Mouse (Mus musculus) G1E (cell line): ENCODE data around the gene Psmc1. TPM values are rescaled to one million over a fixed set of nuclear protein-coding genes. Genes with fewer than 3 reads are reported as not detected.

Experiments used
- ATAC-seq: 2 replicates; pipeline ENCODE4 v1.8.0; 2016; ENCODE audit warnings: mild to moderate bottlenecking; ENCODE audit not compliant: insufficient number of reproducible peaks, poor library complexity, low FRiP score, severe bottlenecking; ENCODE audit errors: extremely low read depth
- DNase-seq: peaks from one replicate; pipeline ENCODE4 v3.0.0; 2012; ENCODE audit warnings: low spot score
- H3K27me3 ChIP-seq: 2 replicates; pipeline ENCODE4 v1.6.1; 2012; ENCODE audit warnings: mild to moderate bottlenecking, low read length, inconsistent platforms; ENCODE audit not compliant: insufficient read depth
- H3K36me3 ChIP-seq: replicated peaks from 2 replicates; pipeline ENCODE3; 2012; ENCODE audit warnings: mild to moderate bottlenecking, inconsistent platforms
- H3K4me1 ChIP-seq: 2 replicates; pipeline ENCODE4 v1.6.1; 2012; ENCODE audit warnings: low read depth, low read length, inconsistent platforms, mixed read lengths; ENCODE audit not compliant: insufficient read depth
- H3K4me3 ChIP-seq: 2 replicates; pipeline ENCODE4 v1.5.1; 2012; ENCODE audit warnings: low read depth, mild to moderate bottlenecking, inconsistent platforms, low read length, moderate library complexity, mixed read lengths
- H3K9me3 ChIP-seq: replicated peaks from 2 replicates; pipeline ENCODE4 v1.6.1; 2012; ENCODE audit warnings: inconsistent platforms
- CTCF ChIP-seq: IDR thresholded peaks from 2 replicates; pipeline ENCODE4 v1.5.1; 2012; ENCODE audit warnings: low read depth, low read length, inconsistent platforms, mixed read lengths
- GATA1 ChIP-seq: IDR thresholded peaks from 2 replicates; pipeline ENCODE4 v1.6.1; 2012; ENCODE audit warnings: borderline replicate concordance, low read length, inconsistent platforms, mixed read lengths
- GATA2 ChIP-seq: IDR thresholded peaks from 2 replicates; pipeline ENCODE4 v1.6.1; 2012; ENCODE audit warnings: low read depth, low read length, inconsistent platforms, borderline replicate concordance
- POLR2AphosphoS5 ChIP-seq: IDR thresholded peaks from 2 replicates; pipeline ENCODE4 v1.6.1; 2012; ENCODE audit warnings: low read depth, low read length, inconsistent platforms; ENCODE audit not compliant: insufficient replicate concordance
- TAL1 ChIP-seq: conservative IDR thresholded peaks from 2 replicates; pipeline ENCODE4 v1.6.1; 2012; ENCODE audit warnings: low read depth, low read length, inconsistent platforms, mixed read lengths
- polyA plus RNA-seq: library from polyadenylated mRNA; stranded (reverse); fragments of >175 nt; gene quantifications from 2 replicates; pipeline ENCODE4 v1.2.3, GENCODE M21; 2012
- total RNA-seq, 2 experiments: library from RNA; stranded (forward) in 1 of 2; stranded (reverse) in 1 of 2; fragments of 200-1000 nt in 1 of 2; fragments of >200 nt in 1 of 2; fragmentation: Nextera tagmentation in 1 of 2; gene quantifications; 2 replicates each; pipeline ENCODE4 v1.2.3; 2014 to 2017

Psmc1 gene
- total and polyA plus RNA-seq, 3 experiments = 65.1 to 293 (median 162) TPM

DNA sequence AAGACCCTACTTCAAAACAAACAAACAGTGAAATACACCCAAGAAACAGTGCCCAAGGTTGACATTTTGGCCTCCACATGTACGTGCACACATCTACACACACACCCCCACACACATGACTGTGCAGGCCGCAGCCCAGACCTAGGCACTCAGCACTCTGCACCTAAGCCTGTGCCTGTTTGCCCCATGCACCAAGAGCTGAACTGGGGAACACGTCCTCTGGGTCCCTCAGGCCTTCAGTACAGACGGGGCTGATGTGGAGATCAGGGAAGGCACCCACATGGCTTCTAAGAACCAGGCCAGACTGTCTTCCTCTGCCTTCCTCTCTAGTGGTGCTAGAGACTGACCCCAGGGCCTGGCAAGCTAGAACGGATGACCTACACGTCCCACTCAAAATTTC is 18.6 kb downstream of the Psmc1 start:
- Histone ChIP-seq H3K4me1 (peaks cover 3% of the 10 kb centered on the region), H3K36me3 (peaks cover 100% of the 10 kb centered on the region), H3K27me3 (no peaks in the 10 kb centered on the region), H3K9me3 (no peaks in the 10 kb centered on the region), H3K4me3 (no peak overlapping the region)
- TF ChIP-seq CTCF (no peak), GATA1 (no peak), TAL1 (no peak), POLR2AphosphoS5 (no peak), GATA2 (no peak)
- DNase-seq (no peak), ATAC-seq (no peak)

DNA sequence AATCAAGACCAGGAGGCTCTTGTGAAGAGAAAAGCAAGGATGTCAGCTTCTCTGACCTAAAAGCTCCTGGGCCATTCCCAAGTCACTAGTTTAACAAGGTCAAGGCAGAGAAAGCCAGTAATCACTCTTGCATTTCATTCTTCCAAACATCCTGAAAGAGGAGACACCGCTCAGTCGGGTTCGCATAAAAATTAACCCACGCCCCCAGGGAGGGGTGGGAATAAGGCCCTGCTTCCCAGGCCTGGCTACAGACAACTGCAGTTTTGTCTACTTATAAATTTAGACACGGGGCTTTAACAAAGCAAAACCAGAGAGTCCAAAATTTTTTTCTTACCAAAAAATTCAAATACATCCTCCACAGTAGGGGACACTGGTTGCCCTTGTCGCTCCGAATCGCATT is 19.0 kb downstream of the Psmc1 start:
- H3K27me3 ChIP-seq = no peaks in the 10 kb centered on the region
- H3K4me3 ChIP-seq = no peak overlapping the region
- peaks cover 100% of the 10 kb centered on the region for H3K36me3 ChIP-seq
- ATAC-seq (no peak), DNase-seq (no peak)
- no peak for TF ChIP-seq CTCF
- H3K9me3 ChIP-seq = no peaks in the 10 kb centered on the region
- peaks cover 3% of the 10 kb centered on the region for H3K4me1 ChIP-seq

DNA sequence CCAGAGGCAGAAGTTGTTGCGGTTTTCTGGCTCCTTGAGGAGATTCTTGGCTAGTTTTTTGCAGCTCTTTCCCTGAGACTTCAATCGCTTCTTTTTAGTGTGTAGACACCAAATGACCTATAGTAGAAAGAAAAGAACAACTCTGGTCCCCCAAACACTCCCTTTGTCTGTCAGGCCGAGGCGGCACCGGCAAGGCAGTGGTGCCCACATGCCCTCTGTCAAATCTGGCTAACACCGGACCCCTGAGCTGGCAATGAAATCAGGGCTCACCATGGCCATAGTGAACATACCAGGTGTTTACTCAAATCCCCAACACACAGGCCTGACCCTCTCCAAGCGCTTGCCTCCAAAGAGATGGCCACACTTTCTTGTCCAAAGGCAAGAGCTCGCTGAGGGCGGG is 21.2 kb downstream of the Psmc1 start:
- Histone ChIP-seq H3K36me3 (peaks cover 97% of the 10 kb centered on the region), H3K9me3 (no peaks in the 10 kb centered on the region), H3K4me3 (no peak overlapping the region), H3K27me3 (no peaks in the 10 kb centered on the region), H3K4me1 (peaks cover 5% of the 10 kb centered on the region)
- DNase-seq (no peak), ATAC-seq (no peak)
- TF ChIP-seq CTCF (no peak), GATA2 (no peak), POLR2AphosphoS5 (no peak), GATA1 (no peak), TAL1 (no peak)

DNA sequence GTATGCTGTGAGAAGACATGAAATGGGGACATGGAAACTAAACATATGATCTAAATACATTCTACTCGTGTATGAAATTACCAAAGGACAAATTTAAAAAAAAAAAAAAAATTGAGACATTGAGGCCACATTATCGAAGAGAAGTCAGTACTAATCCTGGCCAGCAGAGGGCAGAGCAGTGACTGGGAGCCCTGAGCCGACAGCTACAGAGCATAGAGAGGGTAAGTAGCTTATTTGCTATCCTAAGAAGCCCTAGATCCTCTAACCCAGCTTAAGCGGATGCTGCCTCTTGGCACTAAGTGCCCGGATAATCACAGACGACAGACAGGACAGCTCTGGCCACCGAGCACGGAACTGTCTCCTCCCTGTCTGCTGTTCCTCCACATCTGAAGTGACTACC is 21.7 kb downstream of the Psmc1 start:
- ATAC-seq = peak; percentile 61; the same call in 1 of the 2 replicates
- H3K27me3 ChIP-seq = no peaks in the 10 kb centered on the region
- H3K36me3 ChIP-seq = peaks cover 97% of the 10 kb centered on the region
- no peak overlapping the region for H3K4me3 ChIP-seq
- H3K9me3 ChIP-seq = no peaks in the 10 kb centered on the region
- peaks cover 5% of the 10 kb centered on the region for H3K4me1 ChIP-seq
- TF ChIP-seq GATA2 = no peak
- no peak for TF ChIP-seq TAL1
- peak; percentile 63; the same call in 1 of the 2 replicates for TF ChIP-seq CTCF
- TF ChIP-seq POLR2AphosphoS5 = no peak
- no peak for TF ChIP-seq GATA1
- peak; percentile 55 for DNase-seq

DNA sequence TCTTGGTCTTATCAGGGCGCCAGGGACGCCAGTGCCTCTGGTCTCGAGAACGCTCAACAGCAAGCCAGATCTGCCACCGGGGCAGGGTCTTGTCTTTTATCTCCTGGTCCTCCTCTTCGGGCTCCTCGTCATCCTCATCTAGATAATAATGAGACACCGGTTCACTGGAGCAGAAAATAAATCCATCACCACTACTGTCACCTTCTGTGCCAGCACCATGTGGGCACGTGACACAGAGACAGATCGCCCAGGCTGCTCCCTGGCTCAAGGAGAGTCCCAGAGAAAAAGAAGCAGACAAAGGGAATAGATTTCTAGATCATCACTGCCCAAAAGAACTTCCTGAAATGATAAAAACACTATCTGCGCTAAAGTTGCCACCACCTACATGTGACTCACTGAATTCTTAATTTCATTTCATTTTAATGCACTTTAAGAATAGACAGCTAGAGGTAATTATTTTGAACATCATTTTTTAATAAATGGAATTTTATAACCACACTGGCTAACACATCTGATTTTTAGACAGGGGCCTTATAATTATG is 24.5 kb downstream of the Psmc1 start:
- Histone ChIP-seq H3K4me3 (no peak overlapping the region), H3K27me3 (no peaks in the 10 kb centered on the region), H3K9me3 (no peaks in the 10 kb centered on the region), H3K36me3 (peaks cover 96% of the 10 kb centered on the region), H3K4me1 (peaks cover 2% of the 10 kb centered on the region; the same call in 1 of the 2 replicates)
- TF ChIP-seq POLR2AphosphoS5 = no peak
- TF ChIP-seq CTCF = no peak
- no peak for TF ChIP-seq GATA1
- no peak for TF ChIP-seq TAL1
- TF ChIP-seq GATA2 = no peak
- no peak for ATAC-seq
- DNase-seq = no peak

DNA sequence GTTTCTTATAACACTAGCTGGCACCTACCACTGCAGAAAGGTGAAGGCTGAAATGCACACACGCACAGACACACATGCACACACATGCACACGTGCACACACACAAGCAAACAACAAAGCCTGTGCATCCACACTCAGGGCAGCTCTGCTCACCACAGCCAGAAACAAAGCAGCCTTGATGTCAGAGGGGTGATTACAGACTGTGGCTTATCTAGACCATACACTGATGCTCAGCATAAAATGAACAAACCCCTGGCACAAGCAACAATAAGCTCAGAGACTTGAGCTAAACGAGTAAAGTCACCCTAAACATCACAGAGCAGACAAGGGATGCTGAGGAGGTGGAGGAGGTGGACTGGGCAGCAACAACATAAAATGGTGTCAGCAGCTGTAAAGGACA is 25.2 kb downstream of the Psmc1 start:
- H3K36me3 ChIP-seq = peaks cover 96% of the 10 kb centered on the region
- peaks cover 2% of the 10 kb centered on the region; the same call in 1 of the 2 replicates for H3K4me1 ChIP-seq
- DNase-seq (no peak), ATAC-seq (0 out of 2 replicates have a peak, but pooled peaks have one; percentile 4)
- H3K9me3 ChIP-seq = no peaks in the 10 kb centered on the region
- H3K4me3 ChIP-seq = no peak overlapping the region
- TF ChIP-seq GATA2 (no peak), GATA1 (no peak), CTCF (no peak), TAL1 (no peak), POLR2AphosphoS5 (no peak)
- H3K27me3 ChIP-seq = no peaks in the 10 kb centered on the region

DNA sequence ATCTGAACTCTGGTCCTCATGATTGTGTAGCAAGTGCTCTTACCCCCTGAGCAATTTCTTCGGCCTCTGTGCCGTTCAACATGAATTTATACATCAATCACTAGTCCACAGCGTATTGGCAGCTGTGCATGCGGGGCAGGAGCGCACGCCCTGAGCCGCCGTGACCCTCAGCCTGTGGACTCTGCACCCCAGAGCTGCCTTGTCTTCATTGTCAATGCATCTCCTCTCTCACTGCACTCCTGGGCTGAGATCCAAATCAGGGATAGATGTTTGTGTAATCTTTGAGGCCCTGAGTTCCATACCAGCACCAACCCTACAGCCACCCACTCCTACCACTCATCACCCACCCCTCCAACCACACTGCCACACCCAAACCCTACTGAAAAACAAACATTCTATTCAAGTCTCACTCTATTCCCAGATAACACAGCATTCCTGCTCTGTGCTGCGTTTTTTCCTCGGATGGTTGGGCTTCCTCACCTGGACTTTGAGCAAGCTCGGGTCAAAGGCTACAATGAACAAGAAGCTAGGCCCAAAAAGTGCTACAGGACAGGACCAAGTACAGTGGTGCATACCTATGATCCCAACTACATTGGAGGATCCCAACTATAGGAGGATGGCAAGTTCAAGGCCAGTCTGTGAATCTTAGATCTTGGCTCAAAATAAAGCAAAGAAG is 33.0 kb downstream of the Psmc1 start:
- H3K9me3 ChIP-seq = no peaks in the 10 kb centered on the region
- no peaks in the 10 kb centered on the region for H3K27me3 ChIP-seq
- ATAC-seq (no peak), DNase-seq (no peak)
- H3K4me3 ChIP-seq = no peak overlapping the region
- TF ChIP-seq GATA1 = no peak
- no peak for TF ChIP-seq CTCF
- no peak for TF ChIP-seq GATA2
- TF ChIP-seq POLR2AphosphoS5 = no peak
- peaks cover 98% of the 10 kb centered on the region for H3K36me3 ChIP-seq
- no peaks in the 10 kb centered on the region; the same call in 1 of the 2 replicates for H3K4me1 ChIP-seq
